In genomic region chrX:12673054-12673775, GRCm38 (mm10) we compare ENCODE assay signal across 8 mouse cellular contexts. TPM values are rescaled to one million over a fixed set of nuclear protein-coding genes. Genes with fewer than 3 reads are reported as not detected.
A peak's percentile ranks its signal among the peaks of the same experiment; 100 is the strongest.
DNase-seq lines count a peak whose midpoint lies in the region; ATAC-seq lines count a peak whose summit lies in the region.

Gene 1810030O07Rik, minus strand, starts transcription at chrX:12673668.

- peak within 1 kb of the TSS; percentile 70 for H3K27ac ChIP-seq in forebrain, embryonic 14.5 days (ENCODE audit: low read depth, low read length)
- H3K27ac ChIP-seq in neural tube, embryonic 15.5 days (replicated peaks) = peak within 1 kb of the TSS; percentile 86

- peaks cover 12% of the 10 kb centered on the region for H3K36me3 ChIP-seq in forebrain, embryonic 14.5 days (ENCODE audit: control insufficient read depth, insufficient read depth, low read length)
- H3K36me3 ChIP-seq in neural tube, embryonic 15.5 days = no peaks in the 10 kb centered on the region

- no peaks in the 10 kb centered on the region for H3K9me3 ChIP-seq in forebrain, embryonic 14.5 days (replicated peaks; ENCODE audit: control insufficient read depth, low read length)
- no peaks in the 10 kb centered on the region for H3K9me3 ChIP-seq in neural tube, embryonic 15.5 days (replicated peaks)

- no peaks in the 10 kb centered on the region for H3K4me1 ChIP-seq in forebrain, embryonic 14.5 days (ENCODE audit: control insufficient read depth, insufficient read depth, low read length)
- H3K4me1 ChIP-seq in neural tube, embryonic 15.5 days = peaks cover 10% of the 10 kb centered on the region

- peak; percentile 100 for ATAC-seq in forebrain, embryonic 14.5 days
- ATAC-seq in neural tube, embryonic 15.5 days (ENCODE audit: low FRiP score) = peak; percentile 100

- intact Hi-C loops in heart, postnatal 14 days (cut with DNase I) = loop anchor here (5.0 kb wide), 1 partner anchor 89 kb away; the partner anchor contains the start of gene Med14

- peak within 1 kb of the TSS; percentile 73 for H3K9ac ChIP-seq in forebrain, embryonic 14.5 days (ENCODE audit: low read length)
- peak within 1 kb of the TSS; percentile 71 for H3K9ac ChIP-seq in neural tube, embryonic 15.5 days (replicated peaks)

- no peaks in the 10 kb centered on the region for H3K27me3 ChIP-seq in forebrain, embryonic 14.5 days (replicated peaks; ENCODE audit: control insufficient read depth, insufficient read depth, low read length)
- H3K27me3 ChIP-seq in neural tube, embryonic 15.5 days (replicated peaks) = no peaks in the 10 kb centered on the region

- H3K4me2 ChIP-seq in forebrain, embryonic 14.5 days (ENCODE audit: low read length) = peak within 1 kb of the TSS; percentile 53
- H3K4me2 ChIP-seq in neural tube, embryonic 15.5 days = peak within 1 kb of the TSS; percentile 60

- peak within 1 kb of the TSS; percentile 53 for H3K4me3 ChIP-seq in forebrain, embryonic 14.5 days (ENCODE audit: low read depth, low read length)
- peak within 1 kb of the TSS; percentile 64 for H3K4me3 ChIP-seq in neural tube, embryonic 15.5 days (replicated peaks)

- 22% methylated on average over 41 of the region's 42 CpGs for WGBS in forebrain, embryonic 14.5 days
- WGBS in neural tube, embryonic 15.5 days = 13% methylated on average over 41 of the region's 42 CpGs

- DNase-seq in ES-CJ7 (ENCODE audit: low read depth, low spot score) = peak; percentile 85
- DNase-seq in cerebellum, adult 11 months = peak; percentile 85
- peak; percentile 94 for DNase-seq in forebrain, embryonic 14.5 days (ENCODE audit: low spot score)
- peak; percentile 85 to 89 for DNase-seq in heart, postnatal 14 days
- peak; percentile 87 for DNase-seq in layer of hippocampus, adult 11-12 months (ENCODE audit: low spot score)
- peak; percentile 92 to 95 for DNase-seq in lung, adult 18-20 months
- DNase-seq in testis, postnatal 14 days (ENCODE audit: low spot score) = peak; percentile 89

RNA-seq across cellular contexts. Expression of gene 1810030O07Rik, which starts in this region (rescaled TPM):
- 29.5 and 31.5 TPM in 2 replicates for polyA plus RNA-seq in forebrain, embryonic 14.5 days (2014; fragmentation: Nextera tagmentation; extraction: Ambion mirVana)
- 10 to 100 TPM in 1 of 2 experiments, 1 to 10 TPM in 1; 7.6 to 14.0 TPM for total RNA-seq in heart, postnatal 14 days (2021)
- polyA plus RNA-seq in neural tube, embryonic 15.5 days (2015; fragmentation: Nextera tagmentation; extraction: Ambion mirVana) = 24.3 and 27.5 TPM in 2 replicates

Comparison
In these comparisons a context has a peak if more than half of its experiments do, and no peak if none do; other contexts are left out.
1. Peak in every context shown above with its lines: DNase-seq, ATAC-seq, H3K4me3 ChIP-seq and H3K27ac ChIP-seq.